Mouse (Mus musculus) limb, embryonic 14.5 days (tissue): ENCODE results near the gene Kit. TPM values are rescaled to one million over a fixed set of nuclear protein-coding genes. Genes with fewer than 3 reads are reported as not detected.

ENCODE experiments used
- ATAC-seq: fragments of 200-750 bp; cut with Nextera tagmentation; 2 replicates; pipeline ENCODE4 v1.8.0; 2017; ENCODE audit warnings: low read depth, moderate number of reproducible peaks, moderate TSS enrichment; ENCODE audit not compliant: low FRiP score
- DNase-seq: peaks from one replicate; pipeline ENCODE4 v3.0.0-alpha.2; 2015; ENCODE audit warnings: low spot score
- H3K27ac ChIP-seq: fragments of 300-500 bp; sonication (generic); replicated peaks from 2 replicates; pipeline ENCODE4 v1.5.1; 2014; ENCODE audit warnings: low read depth, mild to moderate bottlenecking, low read length, moderate library complexity, mixed read lengths
- H3K27me3 ChIP-seq: fragments of 300-500 bp; sonication (generic); 2 replicates; pipeline ENCODE4 v1.6.1; 2014; ENCODE audit warnings: low read length, mixed read lengths; ENCODE audit not compliant: control insufficient read depth, insufficient read depth
- H3K36me3 ChIP-seq: fragments of 300-500 bp; sonication (generic); 2 replicates; pipeline ENCODE4 v1.6.1; 2014; ENCODE audit warnings: mild to moderate bottlenecking, low read length, moderate library complexity, mixed read lengths; ENCODE audit not compliant: control insufficient read depth, insufficient read depth
- H3K4me1 ChIP-seq: fragments of 300-500 bp; sonication (generic); 2 replicates; pipeline ENCODE4 v1.6.1; 2014; ENCODE audit warnings: antibody characterized with exemption, low read length, mixed read lengths; ENCODE audit not compliant: control insufficient read depth, insufficient read depth
- H3K4me2 ChIP-seq: fragments of 300-500 bp; sonication (generic); replicated peaks from 2 replicates; pipeline ENCODE4 v1.6.1; 2014; ENCODE audit warnings: low read depth, mild to moderate bottlenecking, low read length, moderate library complexity; ENCODE audit not compliant: severe bottlenecking
- H3K4me3 ChIP-seq: fragments of 300-500 bp; sonication (generic); replicated peaks from 2 replicates; pipeline ENCODE4 v1.5.1; 2014; ENCODE audit warnings: low read length
- H3K9ac ChIP-seq: fragments of 300-500 bp; sonication (generic); 2 replicates; pipeline ENCODE4 v1.6.1; 2014; ENCODE audit warnings: mild to moderate bottlenecking, low read depth, low read length, moderate library complexity; ENCODE audit not compliant: severe bottlenecking
- H3K9me3 ChIP-seq: fragments of 300-500 bp; sonication (generic); 2 replicates; pipeline ENCODE4 v1.6.1; 2016; ENCODE audit warnings: low read length; ENCODE audit not compliant: control insufficient read depth
- POLR2A ChIP-seq: fragments of 200-500 bp; IDR thresholded peaks from 2 replicates; pipeline ENCODE4 v1.8.0; 2012; ENCODE audit warnings: inconsistent platforms, mild to moderate bottlenecking, moderate library complexity, borderline replicate concordance; ENCODE audit not compliant: insufficient read depth, insufficient read length; ENCODE audit errors: extremely low read depth
- WGBS: fragments of 180-500 bp; shearing (Covaris S2); extraction: QIAGEN DNeasy Blood & Tissue Kit; methylation state at CpG from one replicate; pipeline ENCODE4 v1.1.7; 2014; 5-methylcytosine and 5-hydroxymethylcytosine counted together
- polyA plus RNA-seq, 2 experiments: library from polyadenylated mRNA; depleted of rRNA in 1 of 2; stranded (reverse) in 1 of 2; unstranded in 1 of 2; fragments of >200 nt; fragmentation: Nextera tagmentation in 1 of 2; extraction: Ambion mirVana in 1 of 2; gene quantifications; 2 replicates each; pipeline versions ENCODE4 v1.2.1 to v1.2.3; 2012 to 2014

Gene Kit
- polyA plus RNA-seq, 2 experiments = 16.1 to 17.7 TPM

DNA sequence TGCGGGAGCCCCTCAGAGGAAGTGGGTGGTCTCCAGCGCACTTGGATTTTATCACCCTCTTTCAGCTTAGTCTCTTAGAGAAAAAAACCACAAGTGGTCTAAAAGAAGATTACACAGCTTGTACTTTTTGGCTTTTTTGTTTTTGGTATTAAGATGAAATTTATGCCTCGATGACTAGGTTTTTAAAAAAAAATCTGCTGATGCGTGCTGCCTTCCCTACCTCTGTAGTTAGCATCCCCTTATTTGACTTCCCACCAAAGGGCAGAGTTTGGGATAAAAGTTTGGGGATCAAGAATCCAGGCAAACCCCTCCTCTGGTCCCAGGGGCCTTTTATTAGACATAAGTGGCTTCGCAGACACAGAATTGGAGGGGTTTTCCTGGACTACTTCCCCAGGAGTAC is 4.5 kb downstream of the Kit start:
- no peak overlapping the region for H3K4me2 ChIP-seq
- DNase-seq = no peak
- H3K4me1 ChIP-seq = peaks cover 19% of the 10 kb centered on the region
- TF ChIP-seq POLR2A = no peak
- H3K9ac ChIP-seq = no peak overlapping the region
- no peaks in the 10 kb centered on the region for H3K36me3 ChIP-seq
- WGBS = 67% methylated on average over 5 of the region's 5 CpGs
- H3K4me3 ChIP-seq = no peak overlapping the region
- no peaks in the 10 kb centered on the region for H3K9me3 ChIP-seq
- no peak for ATAC-seq
- H3K27ac ChIP-seq = no peak overlapping the region
- H3K27me3 ChIP-seq = no peaks in the 10 kb centered on the region; the same call in 1 of the 2 replicates

DNA sequence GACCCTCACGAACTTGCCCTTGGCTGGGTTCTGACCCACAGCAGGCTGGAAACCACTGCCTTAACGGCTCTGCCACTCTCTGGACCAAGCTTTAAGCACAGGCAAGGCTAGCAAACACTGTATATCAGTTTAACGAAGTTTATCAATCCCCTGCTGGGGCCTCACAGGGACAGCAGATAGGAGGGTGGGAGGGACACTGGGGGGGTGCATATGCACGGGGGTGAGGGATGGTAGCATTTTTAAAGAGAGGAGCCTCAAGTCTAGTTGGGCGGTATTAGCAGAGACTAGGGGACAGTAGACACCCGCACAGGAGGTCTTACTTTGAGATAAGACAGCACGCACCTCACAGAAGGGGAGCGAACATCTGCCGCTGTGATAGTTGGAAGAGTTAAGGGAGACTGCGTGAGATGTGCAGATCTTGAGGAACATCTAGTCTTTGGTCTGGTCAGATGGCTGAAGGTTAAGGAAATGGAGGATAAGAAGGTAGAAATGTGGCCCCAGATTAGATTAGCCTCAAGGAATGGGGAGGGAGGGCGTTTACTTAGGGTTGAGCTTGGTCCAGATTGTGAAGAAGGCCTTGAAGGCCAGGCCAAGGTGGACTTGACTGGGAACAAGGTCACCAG is 5.0 kb downstream of the Kit start:
- WGBS = 72% methylated on average over 11 of the region's 11 CpGs
- Histone ChIP-seq H3K36me3 (no peaks in the 10 kb centered on the region), H3K4me2 (no peak overlapping the region), H3K27ac (no peak overlapping the region), H3K9ac (no peak overlapping the region), H3K9me3 (no peaks in the 10 kb centered on the region), H3K4me3 (no peak overlapping the region), H3K4me1 (peaks cover 15% of the 10 kb centered on the region), H3K27me3 (no peaks in the 10 kb centered on the region; the same call in 1 of the 2 replicates)
- no peak for ATAC-seq
- no peak for TF ChIP-seq POLR2A
- DNase-seq = no peak

GRCm38 (mm10) chr5:75581926-75582325 is 7.2 kb downstream of the Kit start:
- Histone ChIP-seq H3K9me3 (no peaks in the 10 kb centered on the region), H3K4me1 (0 out of 2 replicates have a peak, but pooled peaks cover 5% of the 10 kb centered on the region), H3K27ac (no peak overlapping the region), H3K27me3 (no peaks in the 10 kb centered on the region), H3K4me2 (no peak overlapping the region), H3K4me3 (no peak overlapping the region), H3K36me3 (no peaks in the 10 kb centered on the region), H3K9ac (no peak overlapping the region)
- no peak for DNase-seq
- no peak for TF ChIP-seq POLR2A
- WGBS = 90% methylated on average over 7 of the region's 7 CpGs
- ATAC-seq = no peak

DNA sequence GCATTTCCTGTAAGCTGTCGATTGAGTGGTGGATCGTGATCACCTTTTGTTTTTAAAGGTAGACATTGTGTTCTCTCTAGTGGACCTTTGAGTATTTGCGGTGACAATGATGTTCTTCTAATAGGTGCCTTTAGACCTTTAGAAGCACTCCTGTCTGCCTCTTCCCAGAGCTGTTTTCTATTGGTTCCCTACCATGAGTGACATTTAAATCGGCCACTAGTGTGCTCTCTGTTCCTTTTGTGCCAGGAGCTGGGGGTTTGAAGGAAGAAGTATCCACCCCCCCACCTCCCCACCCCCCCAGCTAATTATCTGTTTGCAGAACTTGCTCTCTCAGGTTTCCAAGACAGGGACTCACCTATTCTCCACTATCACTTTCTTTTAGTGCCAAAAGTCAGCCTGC is 13.1 kb downstream of the Kit start:
- H3K4me1 ChIP-seq = peaks cover 5% of the 10 kb centered on the region; the same call in 1 of the 2 replicates
- no peak for TF ChIP-seq POLR2A
- WGBS = 92% methylated on average over 4 of the region's 4 CpGs
- DNase-seq (no peak), ATAC-seq (no peak)
- H3K4me3 ChIP-seq = no peak overlapping the region
- no peak overlapping the region for H3K27ac ChIP-seq
- H3K27me3 ChIP-seq = no peaks in the 10 kb centered on the region
- H3K4me2 ChIP-seq = no peak overlapping the region
- no peaks in the 10 kb centered on the region for H3K36me3 ChIP-seq
- no peak overlapping the region for H3K9ac ChIP-seq
- no peaks in the 10 kb centered on the region for H3K9me3 ChIP-seq

DNA sequence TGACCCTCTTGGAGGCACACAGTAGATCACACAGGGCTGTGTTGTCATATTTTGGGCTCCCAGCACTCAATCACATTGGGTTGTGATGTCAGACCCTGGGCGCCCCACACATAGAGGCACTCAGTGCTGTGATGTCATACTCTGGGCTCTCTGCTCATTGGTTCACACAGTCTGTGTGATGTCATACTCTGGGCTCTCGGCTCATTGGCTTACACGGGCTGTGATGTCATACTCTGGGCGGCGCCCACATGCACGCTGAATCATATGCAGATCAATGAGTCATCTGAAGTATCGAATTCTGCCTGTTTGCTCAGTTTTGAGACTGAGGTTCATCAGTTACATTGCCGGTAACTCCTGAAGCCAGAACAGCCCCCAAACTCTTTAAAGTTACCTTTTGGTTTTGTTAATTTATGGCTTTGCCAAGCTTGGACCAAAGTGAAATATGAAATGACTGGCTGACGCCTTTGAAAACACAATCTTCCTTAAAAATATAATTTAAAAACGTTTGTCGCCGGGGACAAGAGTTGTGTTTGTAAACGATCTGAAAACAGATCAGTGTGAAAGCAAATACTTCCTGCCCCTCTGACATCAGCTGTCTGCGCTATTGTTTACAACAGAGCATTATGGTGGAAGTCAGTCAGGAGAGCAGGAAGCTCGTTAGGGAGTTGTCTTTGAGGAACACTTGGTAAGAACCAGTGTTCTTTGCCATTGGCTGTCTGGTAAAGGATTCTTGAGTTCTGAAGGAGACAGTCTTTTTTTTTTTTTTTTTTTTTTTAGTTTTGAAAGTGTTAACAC is 15.0 kb downstream of the Kit start:
- H3K27me3 ChIP-seq = no peaks in the 10 kb centered on the region
- ATAC-seq (no peak), DNase-seq (no peak)
- H3K4me1 ChIP-seq = peaks cover 5% of the 10 kb centered on the region; the same call in 1 of the 2 replicates
- H3K9ac ChIP-seq = no peak overlapping the region
- no peaks in the 10 kb centered on the region for H3K36me3 ChIP-seq
- H3K27ac ChIP-seq = no peak overlapping the region
- no peaks in the 10 kb centered on the region for H3K9me3 ChIP-seq
- WGBS = 79% methylated on average over 15 of the region's 15 CpGs
- H3K4me2 ChIP-seq = no peak overlapping the region
- no peak overlapping the region for H3K4me3 ChIP-seq
- TF ChIP-seq POLR2A = no peak
